Mouse (Mus musculus): ENCODE measurements around the gene Gnl2. TPM values are rescaled to one million over a fixed set of nuclear protein-coding genes. Genes with fewer than 3 reads are reported as not detected.

Gene Gnl2
- polyA plus RNA-seq, 1 experiment from 2014 or later = 54.8 TPM

DNA sequence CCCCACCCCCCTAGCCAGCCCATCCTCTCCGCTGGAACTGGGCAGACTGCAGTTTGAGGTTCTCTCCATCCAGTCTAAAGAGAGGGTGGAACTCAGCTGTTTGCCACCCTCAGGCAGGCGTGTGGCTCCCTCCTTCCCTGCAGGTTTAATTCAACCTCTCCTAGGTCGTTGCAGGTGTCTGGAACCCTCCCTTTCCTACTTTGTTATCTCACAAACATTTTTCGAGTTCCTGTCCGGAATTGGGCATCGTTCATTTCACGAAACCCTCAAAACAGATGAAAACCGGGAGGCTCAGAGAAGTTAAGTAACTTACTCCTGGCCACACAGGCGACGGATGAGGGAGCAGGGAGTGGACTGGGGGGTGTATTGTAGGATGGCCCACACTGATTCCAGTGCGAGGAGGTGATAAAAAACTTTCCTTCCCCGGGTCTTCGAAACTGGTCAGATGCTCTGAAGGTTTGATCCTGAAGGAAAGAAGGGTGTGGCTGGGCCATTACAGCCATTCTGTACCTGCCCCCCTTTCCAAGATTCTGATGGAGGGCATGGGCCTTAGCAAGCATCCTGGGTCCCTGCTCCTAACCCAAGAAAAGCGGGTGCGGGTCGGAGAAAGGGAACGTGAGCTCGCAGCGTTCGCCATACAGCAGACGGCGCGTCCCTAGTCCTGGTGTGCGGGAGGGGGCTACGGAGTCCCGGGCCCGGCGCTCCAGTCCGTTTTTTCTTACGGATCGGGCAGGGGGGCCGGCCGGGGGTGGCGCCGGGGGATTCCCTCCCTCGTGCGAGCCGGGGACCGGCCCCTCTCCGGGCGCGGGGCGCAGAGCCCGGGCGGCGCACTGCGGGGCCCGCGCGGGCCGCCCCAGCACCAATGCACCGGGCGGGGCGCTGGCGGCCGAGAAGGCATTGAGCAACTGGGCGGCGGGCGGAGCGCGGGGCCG, 30.4 kb upstream of the Gnl2 start, which contains the start of gene Rspo1:
TSS of gene Rspo1 (plus strand) at position 760 of the 932 bp plus-strand sequence.
- Histone ChIP-seq H3K4me1 (peaks cover 43% of the 10 kb centered on the region), H3K4me2 (peak within 1 kb of the TSS; percentile 72), H3K9me3 (no peaks in the 10 kb centered on the region), H3K27ac (replicated peaks) (no peak within 1 kb of the TSS), H3K27me3 (replicated peaks) (peaks cover 100% of the 10 kb centered on the region), H3K9ac (peak within 1 kb of the TSS; percentile 70), H3K36me3 (no peaks in the 10 kb centered on the region), H3K4me3 (peak within 1 kb of the TSS; percentile 54)
- WGBS = under 1% methylated on average over 49 of the region's 62 CpGs
- ATAC-seq (ENCODE audit: extremely low read depth, insufficient number of reproducible peaks, low FRiP score, low TSS enrichment) = no peak

DNA sequence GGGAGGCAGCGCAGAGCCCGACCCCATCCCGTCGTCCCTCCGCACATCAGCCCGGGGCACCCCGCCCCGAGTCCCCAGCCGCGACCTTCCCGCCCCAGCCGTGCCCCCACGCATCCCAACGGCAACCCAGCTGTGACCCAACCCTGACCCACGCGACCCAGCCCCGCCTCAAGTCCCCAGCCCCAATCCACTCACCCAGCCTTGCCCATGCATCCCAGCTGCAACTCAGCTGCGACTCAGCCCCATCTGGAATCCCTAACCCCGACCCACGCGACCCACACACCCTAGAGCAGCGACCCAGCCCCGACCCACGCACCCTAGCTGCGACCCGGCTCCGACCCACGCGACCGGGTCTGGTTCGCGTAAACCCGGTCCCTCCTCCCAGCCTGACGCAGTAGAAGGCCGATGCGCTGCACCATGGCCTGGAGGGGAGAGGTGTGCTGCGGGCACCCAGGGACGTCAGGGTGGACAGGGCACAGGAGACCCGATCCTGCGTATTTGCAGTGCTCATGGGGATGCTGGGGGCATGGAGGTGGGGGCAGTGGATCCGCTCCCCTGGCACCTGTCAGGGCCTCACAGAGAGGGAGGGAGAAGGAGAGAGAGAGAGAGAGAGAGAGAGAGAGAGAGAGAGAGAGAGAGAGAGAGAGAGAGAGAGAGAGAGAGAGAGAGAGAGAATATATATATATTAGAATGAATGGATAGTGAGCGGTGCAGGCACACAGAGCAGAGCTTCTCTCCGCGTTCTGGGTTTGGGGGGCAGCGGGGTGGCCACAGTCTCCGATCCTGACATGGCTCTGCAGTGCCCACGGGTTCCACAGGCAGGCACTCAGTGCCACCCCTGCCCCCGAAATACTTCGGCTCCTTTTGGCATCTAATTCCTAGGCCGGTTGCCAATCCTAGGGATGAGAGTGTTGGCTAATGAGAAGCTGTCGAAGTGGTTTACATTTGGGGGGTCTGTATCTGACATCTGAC, 29.4 kb upstream of the Gnl2 start:
- Histone ChIP-seq H3K9ac (peak overlapping the region; percentile 70), H3K4me2 (peak overlapping the region; percentile 72), H3K9me3 (no peaks in the 10 kb centered on the region), H3K4me3 (peak overlapping the region; percentile 54), H3K36me3 (no peaks in the 10 kb centered on the region), H3K27ac (replicated peaks) (no peak overlapping the region), H3K27me3 (replicated peaks) (peaks cover 100% of the 10 kb centered on the region), H3K4me1 (peaks cover 43% of the 10 kb centered on the region)
- ATAC-seq (ENCODE audit: extremely low read depth, insufficient number of reproducible peaks, low FRiP score, low TSS enrichment) = no peak
- 2% methylated on average over 50 of the region's 51 CpGs for WGBS

DNA sequence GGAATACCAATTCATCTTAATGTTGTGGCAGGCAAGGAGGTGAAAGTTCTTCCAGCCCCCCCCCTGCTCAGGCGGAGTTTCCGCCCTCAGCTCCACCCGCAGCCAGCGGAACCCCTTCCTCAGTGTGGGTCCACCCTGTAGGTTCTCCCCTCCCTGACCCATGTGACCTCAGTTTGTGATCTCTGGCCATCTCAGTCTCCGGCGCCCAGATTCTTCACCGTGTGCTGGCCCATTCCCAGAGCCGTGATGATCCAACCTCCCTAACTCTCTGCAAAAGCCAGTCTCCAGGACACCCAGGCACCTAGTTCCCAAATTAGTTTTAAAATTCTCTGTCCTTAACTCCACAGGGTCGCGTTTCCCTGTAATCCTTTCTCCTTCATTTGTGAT, 28.7 kb upstream of the Gnl2 start:
- no peaks in the 10 kb centered on the region for H3K9me3 ChIP-seq
- no peak overlapping the region for H3K27ac ChIP-seq (replicated peaks)
- WGBS = 9% methylated on average over 10 of the region's 10 CpGs
- no peaks in the 10 kb centered on the region for H3K36me3 ChIP-seq
- H3K4me3 ChIP-seq = peak overlapping the region; percentile 54; the same call in 1 of the 2 replicates
- ATAC-seq (ENCODE audit: extremely low read depth, insufficient number of reproducible peaks, low FRiP score, low TSS enrichment) = no peak
- H3K9ac ChIP-seq = no peak overlapping the region
- H3K4me2 ChIP-seq = peak overlapping the region; percentile 38
- peaks cover 43% of the 10 kb centered on the region for H3K4me1 ChIP-seq
- peaks cover 98% of the 10 kb centered on the region for H3K27me3 ChIP-seq (replicated peaks)

DNA sequence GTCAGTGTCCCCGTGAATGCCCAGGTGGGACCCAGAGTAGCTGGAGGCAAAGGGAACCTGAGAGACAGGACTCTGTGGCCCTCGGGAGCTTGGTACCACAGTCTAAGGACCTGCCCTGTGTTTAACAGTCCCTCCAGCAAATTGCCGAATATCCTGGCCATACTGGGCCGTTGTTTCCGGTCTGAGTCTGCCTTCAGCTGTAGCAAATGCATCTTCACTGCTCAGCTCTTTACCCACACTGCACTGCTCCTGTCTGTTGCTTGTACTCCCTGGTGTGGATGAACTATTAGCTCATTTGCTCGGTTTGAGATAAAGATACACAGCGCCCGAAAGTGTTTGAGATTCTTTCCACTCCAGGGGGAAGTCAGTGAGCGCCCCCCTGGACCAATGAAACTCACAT, 28.0 kb upstream of the Gnl2 start:
- H3K4me2 ChIP-seq = peak overlapping the region; percentile 38
- H3K4me3 ChIP-seq = peak overlapping the region; percentile 6; the same call in 1 of the 2 replicates
- H3K36me3 ChIP-seq = no peaks in the 10 kb centered on the region
- no peak overlapping the region for H3K27ac ChIP-seq (replicated peaks)
- ATAC-seq (ENCODE audit: extremely low read depth, insufficient number of reproducible peaks, low FRiP score, low TSS enrichment) = no peak
- 8% methylated on average over 9 of the region's 9 CpGs for WGBS
- H3K9me3 ChIP-seq = no peaks in the 10 kb centered on the region
- H3K27me3 ChIP-seq (replicated peaks) = peaks cover 98% of the 10 kb centered on the region
- no peak overlapping the region for H3K9ac ChIP-seq
- H3K4me1 ChIP-seq = peaks cover 43% of the 10 kb centered on the region

DNA sequence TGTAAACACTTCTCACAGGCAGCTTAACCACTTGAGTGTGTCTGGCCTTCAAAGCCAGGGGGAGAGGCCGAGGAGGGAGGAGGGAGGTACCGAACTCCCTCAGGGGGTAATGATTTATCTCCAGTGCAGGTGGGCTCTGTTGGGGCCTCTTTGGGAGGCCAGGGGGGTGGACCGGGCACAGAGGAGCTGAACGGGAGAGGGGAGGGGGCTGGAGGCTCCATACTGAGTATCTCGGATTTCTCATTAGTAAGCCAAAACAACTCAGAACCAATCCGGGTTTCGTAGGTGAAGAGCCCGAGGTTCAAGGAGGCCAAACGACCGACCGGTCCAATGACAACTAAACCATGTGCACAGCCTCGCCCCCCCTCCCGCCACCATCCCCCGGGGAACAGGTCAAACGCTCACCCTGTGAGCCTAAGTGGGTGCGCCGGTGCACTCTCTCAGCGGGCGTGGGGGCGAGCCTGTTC, 26.6 kb upstream of the Gnl2 start:
- no peak for ATAC-seq (ENCODE audit: extremely low read depth, insufficient number of reproducible peaks, low FRiP score, low TSS enrichment)
- WGBS = 4% methylated on average over 20 of the region's 20 CpGs
- H3K27ac ChIP-seq (replicated peaks) = no peak overlapping the region

DNA sequence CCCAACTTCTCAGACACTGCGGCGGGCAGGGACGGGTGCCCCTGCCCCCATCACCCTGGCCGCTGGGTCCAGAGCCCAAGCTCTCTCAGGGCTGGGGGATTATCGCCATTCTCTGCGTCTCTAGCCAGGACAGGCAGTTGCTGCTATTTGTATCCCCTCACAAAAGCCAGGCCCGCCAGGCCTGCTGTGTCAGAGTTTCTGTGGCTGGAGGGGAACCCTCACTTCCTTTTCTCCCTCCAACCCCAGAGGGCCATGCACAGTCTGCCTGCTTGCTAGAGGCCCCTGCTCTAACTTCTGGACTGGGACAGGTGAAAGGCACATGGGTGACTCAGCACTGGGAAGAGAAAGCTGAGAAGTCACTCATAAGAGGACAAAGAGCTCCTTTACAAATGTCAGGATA, 26.1 kb upstream of the Gnl2 start:
- Histone ChIP-seq H3K27ac (replicated peaks) (no peak overlapping the region), H3K4me3 (peak overlapping the region; percentile 29)
- under 1% methylated on average over 7 of the region's 7 CpGs for WGBS

More for the DNA sequence above, 26.6 kb upstream of the Gnl2 start:
- peaks cover 43% of the 10 kb centered on the region for H3K4me1 ChIP-seq
- H3K36me3 ChIP-seq = no peaks in the 10 kb centered on the region
- peak overlapping the region; percentile 54 for H3K4me2 ChIP-seq
- H3K9ac ChIP-seq = peak overlapping the region; percentile 56
- no peaks in the 10 kb centered on the region for H3K9me3 ChIP-seq
- H3K4me3 ChIP-seq = peak overlapping the region; percentile 29
- peaks cover 86% of the 10 kb centered on the region for H3K27me3 ChIP-seq (replicated peaks)

DNA sequence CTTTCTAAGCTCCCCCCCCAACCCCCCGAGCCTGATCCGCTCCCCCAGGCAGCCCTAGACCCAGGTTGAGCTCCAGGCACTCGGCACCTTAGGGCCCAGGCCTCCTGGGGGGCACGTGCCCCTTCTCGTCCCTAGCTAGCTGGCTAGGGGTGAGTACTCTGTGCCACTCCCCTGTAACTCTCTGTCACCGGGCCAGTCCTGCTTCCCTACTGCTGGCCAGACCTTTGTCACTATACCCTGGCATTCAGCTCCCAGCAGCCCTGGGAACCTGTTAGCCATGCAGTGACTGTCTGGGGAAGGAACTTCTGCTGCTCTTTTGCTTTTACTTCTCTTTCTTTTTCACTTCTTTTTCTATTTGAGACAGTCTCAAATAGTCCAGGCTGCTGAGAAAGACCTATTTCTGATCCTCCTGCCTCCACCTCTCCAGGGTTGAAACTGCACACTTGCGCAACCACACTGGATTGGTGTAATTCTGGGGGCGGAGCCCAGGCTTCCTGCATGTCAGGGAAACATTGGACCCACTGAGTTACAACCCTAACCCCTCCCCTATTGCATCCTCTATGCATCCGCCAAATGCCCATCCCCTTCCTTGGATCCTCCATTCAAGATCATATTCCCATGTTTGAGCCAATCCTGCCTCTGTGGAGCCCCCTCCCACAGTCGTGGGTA, 18.8 kb upstream of the Gnl2 start:
- WGBS = 67% methylated on average over 10 of the region's 10 CpGs
- no peaks in the 10 kb centered on the region for H3K4me1 ChIP-seq
- H3K9me3 ChIP-seq = no peaks in the 10 kb centered on the region
- no peak overlapping the region for H3K4me3 ChIP-seq
- no peaks in the 10 kb centered on the region for H3K36me3 ChIP-seq
- H3K4me2 ChIP-seq = no peak overlapping the region
- ATAC-seq (ENCODE audit: extremely low read depth, insufficient number of reproducible peaks, low FRiP score, low TSS enrichment) = no peak
- H3K27me3 ChIP-seq (replicated peaks) = peaks cover 27% of the 10 kb centered on the region
- no peak overlapping the region for H3K9ac ChIP-seq
- no peak overlapping the region for H3K27ac ChIP-seq (replicated peaks)

More for the DNA sequence above, 26.1 kb upstream of the Gnl2 start:
- Histone ChIP-seq H3K36me3 (no peaks in the 10 kb centered on the region), H3K9me3 (no peaks in the 10 kb centered on the region), H3K4me2 (peak overlapping the region; percentile 54), H3K27me3 (replicated peaks) (peaks cover 84% of the 10 kb centered on the region), H3K9ac (peak overlapping the region; percentile 56), H3K4me1 (peaks cover 40% of the 10 kb centered on the region)
- ATAC-seq (ENCODE audit: extremely low read depth, insufficient number of reproducible peaks, low FRiP score, low TSS enrichment) = no peak

DNA sequence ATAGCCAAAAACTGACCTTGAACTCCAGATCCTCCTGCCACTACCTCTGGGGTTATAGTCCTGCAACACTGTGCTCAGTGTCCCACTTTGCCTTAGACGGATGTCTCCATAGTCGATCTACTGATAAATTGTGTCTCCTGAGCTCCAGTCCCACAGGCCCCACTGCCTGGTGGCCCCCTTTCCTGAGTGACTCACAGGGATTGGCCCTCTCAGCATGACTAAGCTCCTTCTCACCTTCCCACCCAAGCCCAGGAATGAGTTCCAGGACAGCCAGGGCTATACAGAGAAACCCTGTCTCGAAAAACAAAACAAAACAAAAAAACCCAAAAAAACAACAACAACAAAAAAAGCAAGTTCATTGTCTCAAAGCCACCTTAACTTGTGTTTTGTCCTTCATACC, 16.8 kb upstream of the Gnl2 start:
- Histone ChIP-seq H3K36me3 (no peaks in the 10 kb centered on the region), H3K27ac (replicated peaks) (no peak overlapping the region), H3K4me3 (no peak overlapping the region), H3K27me3 (replicated peaks) (peaks cover 33% of the 10 kb centered on the region), H3K4me1 (no peaks in the 10 kb centered on the region), H3K9ac (no peak overlapping the region), H3K9me3 (no peaks in the 10 kb centered on the region), H3K4me2 (no peak overlapping the region)
- 67% methylated on average over 3 of the region's 3 CpGs for whole genome bisulfite sequencing
- no peak for ATAC-seq (ENCODE audit: extremely low read depth, insufficient number of reproducible peaks, low FRiP score, low TSS enrichment)

DNA sequence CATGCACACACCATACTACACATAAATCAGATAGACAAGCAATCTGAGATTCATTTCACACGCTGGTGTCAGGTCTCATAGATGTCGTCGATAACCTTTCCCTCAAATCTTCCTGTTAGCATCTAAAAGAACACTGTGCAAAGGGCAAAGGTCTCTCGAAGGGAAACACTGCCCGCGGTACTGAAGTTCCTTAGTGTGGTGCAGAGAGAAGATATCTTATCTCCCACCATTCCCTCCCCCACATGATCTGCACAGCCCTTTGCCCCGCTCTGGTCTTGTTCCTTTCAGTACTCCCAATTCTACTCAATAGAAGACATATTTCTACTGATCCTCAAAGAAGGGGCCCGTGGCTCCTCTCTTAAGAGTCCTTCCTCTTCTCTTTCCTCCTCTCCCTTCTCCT, 13.4 kb upstream of the Gnl2 start:
- ATAC-seq (ENCODE audit: extremely low read depth, insufficient number of reproducible peaks, low FRiP score, low TSS enrichment) = no peak
- Histone ChIP-seq H3K4me3 (no peak overlapping the region), H3K27ac (replicated peaks) (no peak overlapping the region), H3K4me2 (no peak overlapping the region), H3K9ac (no peak overlapping the region), H3K9me3 (no peaks in the 10 kb centered on the region), H3K27me3 (replicated peaks) (peaks cover 61% of the 10 kb centered on the region), H3K36me3 (no peaks in the 10 kb centered on the region), H3K4me1 (no peaks in the 10 kb centered on the region)
- 38% methylated on average over 8 of the region's 8 CpGs for WGBS

DNA sequence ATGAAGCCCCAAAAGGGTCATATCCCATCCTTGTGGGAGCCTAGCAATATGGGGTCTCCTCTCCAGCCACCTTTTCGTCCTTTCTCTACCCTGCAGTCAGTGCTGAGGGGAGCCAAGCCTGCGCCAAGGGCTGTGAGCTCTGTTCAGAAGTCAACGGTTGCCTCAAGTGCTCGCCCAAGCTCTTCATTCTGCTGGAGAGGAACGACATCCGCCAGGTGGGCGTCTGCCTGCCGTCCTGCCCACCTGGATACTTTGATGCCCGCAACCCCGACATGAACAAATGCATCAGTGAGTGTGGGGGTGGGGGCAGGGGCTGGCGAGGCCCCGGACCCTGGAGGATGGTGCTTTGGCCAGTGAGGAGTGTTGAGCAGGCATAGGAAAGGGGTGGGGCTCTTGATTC, 11.5 kb upstream of the Gnl2 start:
- Histone ChIP-seq H3K27me3 (replicated peaks) (peaks cover 76% of the 10 kb centered on the region), H3K4me3 (no peak overlapping the region), H3K4me1 (no peaks in the 10 kb centered on the region), H3K9me3 (no peaks in the 10 kb centered on the region), H3K27ac (replicated peaks) (no peak overlapping the region), H3K9ac (no peak overlapping the region), H3K4me2 (no peak overlapping the region), H3K36me3 (no peaks in the 10 kb centered on the region)
- WGBS = 33% methylated on average over 12 of the region's 12 CpGs
- ATAC-seq (ENCODE audit: extremely low read depth, insufficient number of reproducible peaks, low FRiP score, low TSS enrichment) = no peak
